Mouse (Mus musculus) intestine, embryonic 14.5 days (tissue): ENCODE data around the gene Klf5. TPM values are rescaled to one million over a fixed set of nuclear protein-coding genes. Genes with fewer than 3 reads are reported as not detected.

Experiments
- ATAC-seq: fragments of 200-750 bp; cut with Nextera tagmentation; replicated peaks from 2 replicates; pipeline ENCODE4 v1.8.0; 2017; ENCODE audit warnings: low read depth, moderate number of reproducible peaks, moderate TSS enrichment, moderate library complexity; ENCODE audit not compliant: low FRiP score, low TSS enrichment
- DNase-seq: peaks from one replicate; pipeline ENCODE4 v3.0.0-alpha.2; 2018; ENCODE audit warnings: low spot score
- H3K27ac ChIP-seq: fragments of 300-500 bp; sonication (generic); 2 replicates; pipeline ENCODE4 v1.5.1; 2014; ENCODE audit warnings: low read depth, mild to moderate bottlenecking, control low read depth
- H3K27me3 ChIP-seq: fragments of 300-500 bp; sonication (generic); replicated peaks from 2 replicates; pipeline ENCODE4 v1.6.1; 2014; ENCODE audit warnings: low read length, control low read depth; ENCODE audit not compliant: control insufficient read depth, insufficient read depth
- H3K36me3 ChIP-seq: fragments of 300-500 bp; sonication (generic); 2 replicates; pipeline ENCODE4 v1.6.1; 2014; ENCODE audit warnings: low read length, control low read depth; ENCODE audit not compliant: control insufficient read depth, insufficient read depth
- H3K4me1 ChIP-seq: fragments of 300-500 bp; sonication (generic); replicated peaks from 2 replicates; pipeline ENCODE4 v1.6.1; 2014; ENCODE audit warnings: low read length, control low read depth, mixed read lengths; ENCODE audit not compliant: control insufficient read depth, insufficient read depth
- H3K4me2 ChIP-seq: fragments of 300-500 bp; sonication (generic); 2 replicates; pipeline ENCODE4 v1.6.1; 2014; ENCODE audit warnings: low read length
- H3K4me3 ChIP-seq: fragments of 300-500 bp; sonication (generic); 2 replicates; pipeline ENCODE4 v1.5.1; 2014; ENCODE audit warnings: low read depth, low read length, control low read depth, mixed read lengths
- H3K9ac ChIP-seq: fragments of 300-500 bp; sonication (generic); 2 replicates; pipeline ENCODE4 v1.6.1; 2014; ENCODE audit warnings: mild to moderate bottlenecking, low read length
- H3K9me3 ChIP-seq: fragments of 300-500 bp; sonication (generic); 2 replicates; pipeline ENCODE4 v1.6.1; 2016; ENCODE audit warnings: low read length, control low read depth; ENCODE audit not compliant: control insufficient read depth
- WGBS: fragments of 180-500 bp; shearing (Covaris S2); extraction: QIAGEN DNeasy Blood & Tissue Kit; methylation state at CpG from one replicate; pipeline ENCODE4 v1.1.7; 2014; 5-methylcytosine and 5-hydroxymethylcytosine counted together
- polyA plus RNA-seq: library from polyadenylated mRNA; unstranded; fragments of >200 nt; fragmentation: Nextera tagmentation; extraction: Ambion mirVana; gene quantifications from 2 replicates; pipeline ENCODE4 v1.2.1, GENCODE M21; 2014

The Klf5 gene
- polyA plus RNA-seq, 1 experiment from 2014 or later, result 93.4 TPM

DNA sequence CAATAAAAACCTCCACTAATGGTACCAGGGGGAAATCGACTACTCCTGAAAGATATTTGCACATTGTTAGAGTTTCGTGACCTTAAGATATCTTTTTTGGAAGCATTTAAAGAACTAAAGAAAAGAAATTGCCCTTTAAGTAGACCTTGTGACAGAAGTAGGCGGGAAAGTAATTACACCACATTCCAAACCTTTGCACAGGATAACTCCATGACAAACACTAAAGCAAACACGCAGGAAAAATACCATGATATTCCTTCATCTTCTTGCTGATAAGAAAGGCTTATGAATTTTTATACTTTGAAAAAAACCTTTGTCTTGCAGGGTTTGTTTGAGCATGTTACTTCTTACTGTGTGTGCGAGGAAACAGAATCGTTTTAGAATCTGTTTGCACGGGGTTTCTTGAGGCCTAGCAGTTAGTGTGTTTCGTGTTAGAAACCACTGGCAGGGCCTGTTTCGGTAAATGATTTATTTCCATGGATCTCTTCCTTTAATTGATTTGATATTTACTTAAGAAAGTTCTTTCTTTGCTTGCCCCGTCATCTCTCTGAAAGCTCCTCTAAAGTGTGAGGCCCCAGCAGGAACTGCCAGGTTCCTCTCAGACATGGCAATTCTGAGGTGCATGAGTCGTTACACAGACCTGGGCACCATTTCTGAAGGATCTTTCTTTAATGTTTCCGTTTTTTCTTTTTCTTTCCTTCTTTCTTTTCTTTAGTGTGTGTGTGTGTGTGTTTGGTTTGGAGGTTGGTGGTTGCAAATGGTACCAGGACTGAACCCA lies 65.7 kb downstream of the Klf5 start:
- WGBS, result 49% methylated on average over 12 of the region's 12 CpGs
- Histone ChIP-seq H3K4me3 (no peak overlapping the region), H3K9ac (no peak overlapping the region), H3K9me3 (no peaks in the 10 kb centered on the region), H3K27ac (peak overlapping the region; percentile 59), H3K27me3 (no peaks in the 10 kb centered on the region), H3K4me1 (no peaks in the 10 kb centered on the region), H3K36me3 (no peaks in the 10 kb centered on the region), H3K4me2 (no peak overlapping the region)
- peak; percentile 60; the same call in 1 of the 2 replicates for ATAC-seq
- no peak for DNase-seq

Other genes starting within 250 kb of the Klf5 start
- gene Pibf1, start 199.3 kb upstream of the Klf5 start, polyA plus RNA-seq, result 17.7 and 21.6 TPM in 2 replicates
- gene Dis3, start 198.9 kb upstream of the Klf5 start, polyA plus RNA-seq, result 46.6 and 47.3 TPM in 2 replicates